9 mouse cellular contexts compared by ENCODE assay signal in genomic region chr1:134064296-134064831, GRCm38 (mm10). TPM values are rescaled to one million over a fixed set of nuclear protein-coding genes. Genes with fewer than 3 reads are reported as not detected.
DNase-seq lines count a peak whose midpoint lies in the region; ATAC-seq and TF ChIP-seq lines count a peak whose summit lies in the region.
"Had no signal": no experiment of that assay in that cellular context is flagged by ENCODE, and none has a peak within 500 bp of the region (broad histone marks: within the 10 kb centered on the region; RNA-seq: fewer than 3 reads in every experiment).

No protein-coding gene starts in this region.

- no peaks in the 10 kb centered on the region for H3K36me3 ChIP-seq in heart, embryonic 10.5 days
- H3K36me3 ChIP-seq in forebrain, postnatal 0 days (ENCODE audit: insufficient read depth), result no peaks in the 10 kb centered on the region
- no peaks in the 10 kb centered on the region for H3K36me3 ChIP-seq in liver, embryonic 16.5 days (ENCODE audit: control insufficient read depth, insufficient read depth)

- H3K4me2 ChIP-seq in forebrain, postnatal 0 days (ENCODE audit: low read depth), result no peak overlapping the region
- H3K4me2 ChIP-seq in liver, embryonic 16.5 days (ENCODE audit: low read depth, low read length), result no peak overlapping the region

- ATAC-seq in forebrain, postnatal 0 days, result no peak
- ATAC-seq in liver, embryonic 16.5 days (ENCODE audit: low read depth), result no peak
- no peak for ATAC-seq in erythroblast, adult 5-6 weeks (replicated peaks; ENCODE audit: low FRiP score, poor library complexity, severe bottlenecking)
- no peak for ATAC-seq in activated CD4-positive, CD25-positive, alpha-beta regulatory T cell, adult 4 months

- H3K4me1 ChIP-seq in heart, embryonic 10.5 days, result peaks cover 80% of the 10 kb centered on the region
- H3K4me1 ChIP-seq in forebrain, postnatal 0 days (ENCODE audit: insufficient read depth), result peaks cover 20% of the 10 kb centered on the region
- H3K4me1 ChIP-seq in liver, embryonic 16.5 days (ENCODE audit: control insufficient read depth, low read depth, low read length), result peaks cover 78% of the 10 kb centered on the region

- H3K4me3 ChIP-seq in heart, embryonic 10.5 days, result no peak overlapping the region
- H3K4me3 ChIP-seq in forebrain, postnatal 0 days (ENCODE audit: low read depth, low read length), result no peak overlapping the region
- no peak overlapping the region for H3K4me3 ChIP-seq in liver, embryonic 16.5 days (ENCODE audit: low read depth, low read length)

- H3K27me3 ChIP-seq in heart, embryonic 10.5 days (ENCODE audit: insufficient read depth, poor library complexity, severe bottlenecking), result no peaks in the 10 kb centered on the region
- H3K27me3 ChIP-seq in forebrain, postnatal 0 days (ENCODE audit: insufficient read depth, low read length), result no peaks in the 10 kb centered on the region
- peaks cover 54% of the 10 kb centered on the region for H3K27me3 ChIP-seq in liver, embryonic 16.5 days (ENCODE audit: control insufficient read depth, insufficient read depth, low read depth, low read length)

- no peaks in the 10 kb centered on the region for H3K9me3 ChIP-seq in heart, embryonic 10.5 days
- no peaks in the 10 kb centered on the region for H3K9me3 ChIP-seq in forebrain, postnatal 0 days (ENCODE audit: low read length)
- H3K9me3 ChIP-seq in liver, embryonic 16.5 days (replicated peaks; ENCODE audit: control insufficient read depth, low read length), result no peaks in the 10 kb centered on the region

- TF ChIP-seq CTCF in forebrain, postnatal 0 days (IDR thresholded peaks at IDR 0.05; ENCODE audit: low read depth), result no peak

- no peak overlapping the region for H3K9ac ChIP-seq in forebrain, postnatal 0 days
- H3K9ac ChIP-seq in liver, embryonic 16.5 days (ENCODE audit: low read depth, low read length), result no peak overlapping the region

- 89% methylated on average over 2 of the region's 2 CpGs for WGBS in heart, embryonic 10.5 days
- 61% methylated on average over 2 of the region's 2 CpGs for WGBS in forebrain, postnatal 0 days
- WGBS in liver, embryonic 16.5 days (ENCODE audit: insufficient replicate concordance), result 79% methylated on average over 2 of the region's 2 CpGs

- peak overlapping the region; percentile 93 for H3K27ac ChIP-seq in heart, embryonic 10.5 days
- peak overlapping the region; percentile 71 for H3K27ac ChIP-seq in forebrain, postnatal 0 days (ENCODE audit: low read depth, low read length)
- H3K27ac ChIP-seq in liver, embryonic 16.5 days (ENCODE audit: low read length), result peak overlapping the region; percentile 78

- DNase-seq in heart, embryonic 10.5 days (ENCODE audit: low spot score), result no peak
- DNase-seq in heart, postnatal 4 days, result no peak
- peak; percentile 67 for DNase-seq in A20 (ENCODE audit: low read depth, low spot score)
- no peak for DNase-seq in forebrain, postnatal 0 days
- no peak for DNase-seq in ovary, postnatal 36 days (ENCODE audit: low spot score)

RNA-seq across cellular contexts. Expression of gene Btg2, which starts 14.6 kb away (rescaled TPM):
- polyA plus RNA-seq in heart, embryonic 10.5 days (2016; fragmentation: Nextera tagmentation; extraction: Ambion mirVana), result 26.1 and 34.2 TPM in 2 replicates
- total RNA-seq in heart, postnatal 4 days (2021), result 10 to 100 TPM; 27.5 to 36.2 TPM
- total RNA-seq in forebrain, postnatal 0 days (2014; rRNA removed), result 9.2 and 11.9 TPM in 2 replicates
- polyA plus RNA-seq in forebrain, postnatal 0 days (2015; fragmentation: Nextera tagmentation; extraction: Ambion mirVana), result 10.1 and 12.0 TPM in 2 replicates
- polyA plus RNA-seq in liver, embryonic 16.5 days (2015; fragmentation: Nextera tagmentation; extraction: Ambion mirVana), result 107 and 109 TPM in 2 replicates
- total RNA-seq in erythroblast, adult 5-6 weeks (2015; ENCODE audit: low replicate concordance), result 173 and 183 TPM in 2 replicates
- 354 and 411 TPM in 2 replicates for total RNA-seq in erythroblast, adult 5-6 weeks (2017; ENCODE audit: low replicate concordance)
- polyA plus RNA-seq in activated CD4-positive, CD25-positive, alpha-beta regulatory T cell, adult 4 months (2017; shearing (Covaris generic)), result 100 to 1,000 TPM; 174 to 181 TPM

RNA-seq across cellular contexts. Expression of gene Fmod, which starts 27.3 kb away (rescaled TPM):
- 9.5 and 11.2 TPM in 2 replicates for polyA plus RNA-seq in heart, embryonic 10.5 days (2016; fragmentation: Nextera tagmentation; extraction: Ambion mirVana)
- 10 to 100 TPM; 18.7 to 21.9 TPM for total RNA-seq in heart, postnatal 4 days (2021)
- 7.0 and 14.2 TPM in 2 replicates for total RNA-seq in forebrain, postnatal 0 days (2014; rRNA removed)
- 14.7 and 19.6 TPM in 2 replicates for polyA plus RNA-seq in forebrain, postnatal 0 days (2015; fragmentation: Nextera tagmentation; extraction: Ambion mirVana)
- polyA plus RNA-seq in liver, embryonic 16.5 days (2015; fragmentation: Nextera tagmentation; extraction: Ambion mirVana), result 2.2 and 3.3 TPM in 2 replicates
- not detected in 2 replicates for total RNA-seq in erythroblast, adult 5-6 weeks (2015; ENCODE audit: low replicate concordance)
- not detected in 2 replicates for total RNA-seq in erythroblast, adult 5-6 weeks (2017; ENCODE audit: low replicate concordance)
- not detected for polyA plus RNA-seq in activated CD4-positive, CD25-positive, alpha-beta regulatory T cell, adult 4 months (2017; shearing (Covaris generic))
- polyA plus RNA-seq: inflammation-experienced regulatory T-cells, adult 6 months had no signal

RNA-seq across cellular contexts. Expression of gene Chit1, which starts 46.7 kb away (rescaled TPM):
- 1.1 and 2.0 TPM in 2 replicates for polyA plus RNA-seq in heart, embryonic 10.5 days (2016; fragmentation: Nextera tagmentation; extraction: Ambion mirVana)
- not detected for total RNA-seq in heart, postnatal 4 days (2021)
- total RNA-seq in forebrain, postnatal 0 days (2014; rRNA removed), result 0.19 and 0.46 TPM in 2 replicates
- polyA plus RNA-seq in forebrain, postnatal 0 days (2015; fragmentation: Nextera tagmentation; extraction: Ambion mirVana), result 0.30 and 0.41 TPM in 2 replicates
- polyA plus RNA-seq in liver, embryonic 16.5 days (2015; fragmentation: Nextera tagmentation; extraction: Ambion mirVana), result 0.19 and 0.20 TPM in 2 replicates
- 1.3 and 2.9 TPM in 2 replicates for total RNA-seq in erythroblast, adult 5-6 weeks (2015; ENCODE audit: low replicate concordance)
- 0.28 TPM in 1 of 2 replicates, not detected in the other for total RNA-seq in erythroblast, adult 5-6 weeks (2017; ENCODE audit: low replicate concordance)
- not detected for polyA plus RNA-seq in activated CD4-positive, CD25-positive, alpha-beta regulatory T cell, adult 4 months (2017; shearing (Covaris generic))
- polyA plus RNA-seq: inflammation-experienced regulatory T-cells, adult 6 months had no signal
